Mouse (Mus musculus): ENCODE data around the gene Pdlim4. TPM values are rescaled to one million over a fixed set of nuclear protein-coding genes. Genes with fewer than 3 reads are reported as not detected.
A peak's percentile ranks its signal among the peaks of the same experiment; 100 is the strongest.

Pdlim4 gene
- polyA plus RNA-seq, 1 experiment from 2014 or later = 45.3 TPM

DNA sequence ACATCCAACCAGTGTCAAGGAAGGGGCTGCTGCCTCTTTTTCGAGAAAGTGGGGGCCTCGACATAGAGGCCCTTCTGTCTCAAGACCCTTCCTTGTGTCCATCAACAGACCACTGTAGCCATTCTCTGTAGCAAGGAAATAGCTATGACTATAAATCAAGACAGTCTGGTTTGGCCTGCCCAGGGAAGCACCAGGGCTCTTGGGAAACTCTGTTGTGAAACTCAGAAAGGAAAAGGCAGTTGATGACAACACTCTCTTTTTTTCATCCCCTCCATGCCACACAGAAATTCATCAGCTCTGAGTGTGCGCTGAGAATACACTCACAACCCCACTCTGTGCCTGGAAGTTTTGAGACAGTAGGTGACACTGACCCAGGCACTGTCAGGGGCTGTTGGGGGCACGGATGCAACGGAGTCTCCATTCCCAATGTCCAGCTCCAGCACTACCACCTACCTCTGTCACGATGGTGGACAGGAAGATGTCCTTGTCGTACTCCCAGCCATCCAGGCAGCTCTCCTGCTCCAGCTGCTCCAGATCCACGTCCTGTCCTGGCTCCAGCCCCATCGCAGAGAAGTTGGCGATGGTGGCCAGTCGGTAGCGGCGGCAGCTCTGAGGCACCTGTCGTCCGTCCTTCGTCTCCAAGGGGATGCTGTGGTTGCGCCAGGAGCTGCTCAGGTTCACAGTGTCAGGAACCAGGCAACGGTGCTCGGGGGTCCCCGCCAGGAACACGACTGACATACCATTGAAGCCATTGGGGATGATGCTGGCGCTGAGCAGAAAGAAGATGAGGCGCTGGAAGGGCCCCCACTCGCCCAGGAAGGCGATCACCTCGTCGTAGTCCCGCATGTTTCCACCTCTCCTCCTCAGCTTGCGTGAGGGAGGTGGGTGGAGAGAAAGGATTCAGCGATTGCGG lies 41.4 kb downstream of the Pdlim4 start:
- Histone ChIP-seq H3K4me3 (ENCODE audit: low read depth, low read length) (peak overlapping the region; percentile 47), H3K27ac (ENCODE audit: low read depth, low read length) (no peak overlapping the region), H3K9me3 (ENCODE audit: control insufficient read depth, low read length) (no peaks in the 10 kb centered on the region), H3K9ac (ENCODE audit: low read length) (peak overlapping the region; percentile 67), H3K4me1 (replicated peaks; ENCODE audit: control insufficient read depth, insufficient read depth, low read length) (peaks cover 6% of the 10 kb centered on the region; the same call in 1 of the 2 replicates), H3K36me3 (ENCODE audit: control insufficient read depth, insufficient read depth, low read length) (no peaks in the 10 kb centered on the region), H3K27me3 (ENCODE audit: control insufficient read depth, insufficient read depth, low read length) (peaks cover 21% of the 10 kb centered on the region), H3K4me2 (ENCODE audit: low read depth, low read length, severe bottlenecking) (peak overlapping the region; percentile 92)
- no peak for ATAC-seq (replicated peaks; ENCODE audit: low FRiP score)
- peak; percentile 53 for DNase-seq (ENCODE audit: low spot score)
- WGBS = 15% methylated on average over 31 of the region's 31 CpGs

DNA sequence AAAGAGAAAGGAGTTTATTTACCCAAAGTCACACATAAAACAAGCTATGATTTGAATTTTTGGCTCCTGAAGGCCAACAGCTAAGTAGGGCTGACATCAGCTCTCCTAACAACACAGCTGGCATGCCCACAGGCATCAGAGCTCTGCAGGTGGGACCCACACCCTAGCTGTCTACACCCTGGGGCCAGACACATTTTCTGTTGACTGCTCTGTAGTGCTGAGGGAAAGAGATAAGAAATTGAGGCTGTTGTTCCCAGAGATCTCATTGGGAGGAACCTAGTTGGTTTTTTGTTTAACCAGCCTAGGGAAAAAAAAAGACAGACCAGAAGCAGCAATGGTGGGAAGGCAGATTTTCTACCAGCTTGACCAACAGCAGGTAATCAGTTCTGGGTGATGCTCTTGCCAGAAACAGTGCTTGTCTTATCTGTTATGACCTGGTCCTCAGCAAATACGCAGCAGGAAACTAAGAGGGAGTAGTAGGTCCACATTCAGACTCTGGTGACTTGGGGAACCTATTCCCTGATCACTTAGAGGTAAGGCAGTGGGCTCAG lies 42.2 kb downstream of the Pdlim4 start:
- Histone ChIP-seq H3K27ac (ENCODE audit: low read depth, low read length) (no peak overlapping the region), H3K36me3 (ENCODE audit: control insufficient read depth, insufficient read depth, low read length) (no peaks in the 10 kb centered on the region), H3K4me3 (ENCODE audit: low read depth, low read length) (no peak overlapping the region), H3K4me1 (replicated peaks; ENCODE audit: control insufficient read depth, insufficient read depth, low read length) (peaks cover 6% of the 10 kb centered on the region; the same call in 1 of the 2 replicates), H3K4me2 (ENCODE audit: low read depth, low read length, severe bottlenecking) (no peak overlapping the region), H3K9me3 (ENCODE audit: control insufficient read depth, low read length) (no peaks in the 10 kb centered on the region), H3K27me3 (ENCODE audit: control insufficient read depth, insufficient read depth, low read length) (peaks cover 21% of the 10 kb centered on the region), H3K9ac (ENCODE audit: low read length) (no peak overlapping the region)
- 79% methylated on average over 1 of the region's 1 CpGs for WGBS
- ATAC-seq (replicated peaks; ENCODE audit: low FRiP score) (no peak), DNase-seq (ENCODE audit: low spot score) (no peak)

DNA sequence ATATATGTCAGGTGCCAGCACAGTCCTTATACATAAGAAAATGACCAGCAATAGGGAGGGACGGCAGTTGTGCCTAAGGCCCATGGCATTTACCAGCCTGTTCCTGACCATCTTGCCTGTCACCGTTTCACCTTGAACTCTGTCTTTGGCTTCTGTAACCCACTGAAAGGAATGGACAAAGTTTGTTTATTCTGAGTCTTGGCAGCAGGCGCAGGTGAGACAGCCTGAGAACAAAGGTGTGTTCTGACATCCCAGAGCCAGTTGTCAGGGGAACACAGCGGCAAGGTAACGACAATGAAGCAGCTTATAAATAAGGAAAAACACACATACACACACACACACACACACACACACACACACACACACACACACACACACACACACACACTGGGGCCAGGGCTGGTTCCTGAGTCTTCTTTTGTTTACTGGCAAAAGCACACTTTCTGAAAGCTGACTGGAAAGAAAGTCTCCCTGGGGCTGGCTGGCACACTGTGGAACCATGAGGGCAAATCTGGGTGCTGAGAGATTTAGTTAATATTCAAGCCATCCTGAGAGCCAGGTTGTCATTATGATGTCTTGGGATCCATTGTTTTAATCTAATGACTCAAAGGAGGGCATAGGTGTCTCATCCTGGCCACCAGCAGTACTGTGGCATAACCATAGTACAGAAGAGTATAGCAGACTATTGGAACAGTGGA lies 47.3 kb downstream of the Pdlim4 start:
- DNase-seq (ENCODE audit: low spot score) (no peak), ATAC-seq (replicated peaks; ENCODE audit: low FRiP score) (no peak)
- Histone ChIP-seq H3K4me3 (ENCODE audit: low read depth, low read length) (no peak overlapping the region), H3K9me3 (ENCODE audit: control insufficient read depth, low read length) (no peaks in the 10 kb centered on the region), H3K27me3 (ENCODE audit: control insufficient read depth, insufficient read depth, low read length) (peaks cover 4% of the 10 kb centered on the region), H3K4me1 (replicated peaks; ENCODE audit: control insufficient read depth, insufficient read depth, low read length) (no peaks in the 10 kb centered on the region), H3K27ac (ENCODE audit: low read depth, low read length) (no peak overlapping the region), H3K4me2 (ENCODE audit: low read depth, low read length, severe bottlenecking) (no peak overlapping the region), H3K9ac (ENCODE audit: low read length) (no peak overlapping the region), H3K36me3 (ENCODE audit: control insufficient read depth, insufficient read depth, low read length) (no peaks in the 10 kb centered on the region)
- WGBS = 88% methylated on average over 5 of the region's 5 CpGs

DNA sequence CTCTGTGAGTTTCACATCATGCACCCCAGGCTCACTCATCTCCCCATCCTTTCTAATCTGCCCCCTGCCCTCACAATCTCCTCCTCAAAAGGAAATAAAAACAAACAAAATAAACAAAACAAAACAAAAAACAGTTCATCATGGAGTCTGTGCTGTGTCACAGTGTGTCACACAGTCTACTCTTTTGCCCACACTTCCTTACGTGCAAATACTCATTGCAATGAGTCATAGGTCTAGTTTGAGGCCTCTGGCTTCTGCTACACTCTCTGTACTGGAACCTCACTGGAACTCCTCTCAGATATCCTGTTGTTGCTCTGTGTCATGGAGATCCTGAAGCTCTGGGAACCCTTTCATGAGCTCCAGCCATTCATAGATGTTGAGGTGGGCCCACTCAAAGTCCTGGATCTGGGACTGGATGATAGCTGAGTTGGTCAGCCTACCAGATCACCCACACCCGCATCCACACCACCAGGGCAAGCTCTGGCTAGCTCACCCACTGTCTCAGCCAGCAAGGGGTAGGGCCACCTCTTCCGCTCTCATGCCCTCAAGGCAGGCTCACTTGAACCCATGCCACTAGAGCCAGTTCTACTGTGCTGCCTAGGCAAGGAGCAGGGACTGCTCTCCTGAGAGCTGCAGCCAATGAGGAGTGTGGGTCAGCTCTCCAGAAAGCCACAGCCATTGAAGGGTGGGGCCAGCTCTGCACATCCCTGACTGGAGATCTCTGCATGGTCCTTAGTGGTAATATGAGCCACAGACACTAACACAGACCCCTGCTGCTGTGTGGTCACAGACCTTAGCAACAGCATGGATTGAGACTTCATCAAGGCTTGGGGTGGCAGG lies 49.7 kb downstream of the Pdlim4 start:
- 89% methylated on average over 3 of the region's 3 CpGs for WGBS
- Histone ChIP-seq H3K4me3 (ENCODE audit: low read depth, low read length) (no peak overlapping the region), H3K9me3 (ENCODE audit: control insufficient read depth, low read length) (no peaks in the 10 kb centered on the region), H3K4me1 (replicated peaks; ENCODE audit: control insufficient read depth, insufficient read depth, low read length) (no peaks in the 10 kb centered on the region), H3K36me3 (ENCODE audit: control insufficient read depth, insufficient read depth, low read length) (no peaks in the 10 kb centered on the region), H3K27ac (ENCODE audit: low read depth, low read length) (no peak overlapping the region), H3K4me2 (ENCODE audit: low read depth, low read length, severe bottlenecking) (no peak overlapping the region), H3K27me3 (ENCODE audit: control insufficient read depth, insufficient read depth, low read length) (no peaks in the 10 kb centered on the region), H3K9ac (ENCODE audit: low read length) (no peak overlapping the region)
- DNase-seq (ENCODE audit: low spot score) = no peak
- no peak for ATAC-seq (replicated peaks; ENCODE audit: low FRiP score)

DNA sequence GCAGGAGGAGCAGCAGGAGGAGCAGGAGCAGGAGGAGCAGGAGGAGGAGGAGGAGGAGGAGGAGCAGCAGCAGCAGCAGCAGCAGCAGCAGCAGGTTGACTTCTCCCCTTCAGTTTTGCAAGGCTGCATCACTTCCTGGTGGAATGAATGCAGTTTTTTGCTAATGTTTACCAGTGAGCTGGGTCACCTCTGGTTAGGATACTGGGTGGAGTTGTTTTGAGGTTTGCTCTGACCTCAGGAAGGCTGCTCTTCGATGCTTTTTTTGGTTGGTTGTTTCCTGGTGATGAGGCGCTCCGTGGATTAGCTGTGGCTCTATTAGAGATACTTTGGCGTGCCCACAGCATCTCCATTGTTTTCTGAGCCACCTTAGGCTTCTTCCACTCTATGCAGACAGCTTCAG lies 51.2 kb downstream of the Pdlim4 start:
- H3K36me3 ChIP-seq (ENCODE audit: control insufficient read depth, insufficient read depth, low read length) = no peaks in the 10 kb centered on the region
- WGBS = 85% methylated on average over 4 of the region's 4 CpGs
- no peak for ATAC-seq (replicated peaks; ENCODE audit: low FRiP score)

DNA sequence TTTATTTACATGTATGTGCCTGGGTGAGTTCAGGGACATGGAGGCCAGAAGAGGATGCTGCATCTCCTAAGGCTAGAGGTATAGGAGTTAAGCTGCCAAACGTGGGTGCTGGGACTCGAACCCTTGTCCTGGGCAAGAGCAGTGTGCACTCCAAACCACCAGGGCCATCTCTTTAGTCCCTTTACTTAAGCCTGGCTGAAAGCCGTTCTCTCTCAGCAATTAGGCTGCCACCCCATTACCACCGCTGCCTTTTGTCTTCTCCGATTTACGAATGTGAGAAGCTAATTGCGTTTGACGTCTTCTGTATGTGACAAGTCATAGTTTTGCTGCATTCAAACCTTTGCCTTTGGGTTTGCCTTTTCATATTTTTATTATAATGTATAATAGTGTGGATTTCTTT lies 52.8 kb downstream of the Pdlim4 start:
- H3K9me3 ChIP-seq (ENCODE audit: control insufficient read depth, low read length) = no peaks in the 10 kb centered on the region
- WGBS = 61% methylated on average over 8 of the region's 8 CpGs
- DNase-seq (ENCODE audit: low spot score) = no peak

More for the DNA sequence above, 51.2 kb downstream of the Pdlim4 start:
- Histone ChIP-seq H3K4me1 (replicated peaks; ENCODE audit: control insufficient read depth, insufficient read depth, low read length) (no peaks in the 10 kb centered on the region), H3K27me3 (ENCODE audit: control insufficient read depth, insufficient read depth, low read length) (no peaks in the 10 kb centered on the region), H3K4me2 (ENCODE audit: low read depth, low read length, severe bottlenecking) (no peak overlapping the region), H3K9ac (ENCODE audit: low read length) (no peak overlapping the region), H3K27ac (ENCODE audit: low read depth, low read length) (no peak overlapping the region), H3K4me3 (ENCODE audit: low read depth, low read length) (no peak overlapping the region), H3K9me3 (ENCODE audit: control insufficient read depth, low read length) (no peaks in the 10 kb centered on the region)
- peak; percentile 25 for DNase-seq (ENCODE audit: low spot score)

DNA sequence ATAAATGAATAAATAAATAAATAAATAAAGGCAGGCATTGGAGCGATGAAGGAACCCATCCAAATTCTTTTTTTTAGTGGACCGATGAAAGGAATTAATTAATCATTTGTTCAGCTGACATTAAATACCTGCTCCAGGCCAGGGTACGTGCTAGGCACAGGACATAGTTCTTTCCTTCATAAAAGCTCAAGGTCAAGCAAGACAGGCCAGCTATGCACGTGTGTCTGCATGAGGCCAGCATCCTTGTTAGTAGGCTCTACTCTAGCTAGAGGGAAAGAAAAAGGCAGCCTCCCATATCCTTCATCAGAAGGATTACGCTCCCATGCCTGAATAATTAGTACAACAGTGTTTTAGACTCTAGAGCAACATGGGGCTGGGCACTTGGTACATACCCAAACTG lies 55.9 kb downstream of the Pdlim4 start:
- no peak overlapping the region for H3K9ac ChIP-seq (ENCODE audit: low read length)

More for the DNA sequence above, 52.8 kb downstream of the Pdlim4 start:
- Histone ChIP-seq H3K27ac (ENCODE audit: low read depth, low read length) (no peak overlapping the region), H3K4me3 (ENCODE audit: low read depth, low read length) (no peak overlapping the region), H3K4me2 (ENCODE audit: low read depth, low read length, severe bottlenecking) (no peak overlapping the region), H3K27me3 (ENCODE audit: control insufficient read depth, insufficient read depth, low read length) (no peaks in the 10 kb centered on the region), H3K4me1 (replicated peaks; ENCODE audit: control insufficient read depth, insufficient read depth, low read length) (no peaks in the 10 kb centered on the region), H3K36me3 (ENCODE audit: control insufficient read depth, insufficient read depth, low read length) (no peaks in the 10 kb centered on the region), H3K9ac (ENCODE audit: low read length) (no peak overlapping the region)
- no peak for ATAC-seq (replicated peaks; ENCODE audit: low FRiP score)

DNA sequence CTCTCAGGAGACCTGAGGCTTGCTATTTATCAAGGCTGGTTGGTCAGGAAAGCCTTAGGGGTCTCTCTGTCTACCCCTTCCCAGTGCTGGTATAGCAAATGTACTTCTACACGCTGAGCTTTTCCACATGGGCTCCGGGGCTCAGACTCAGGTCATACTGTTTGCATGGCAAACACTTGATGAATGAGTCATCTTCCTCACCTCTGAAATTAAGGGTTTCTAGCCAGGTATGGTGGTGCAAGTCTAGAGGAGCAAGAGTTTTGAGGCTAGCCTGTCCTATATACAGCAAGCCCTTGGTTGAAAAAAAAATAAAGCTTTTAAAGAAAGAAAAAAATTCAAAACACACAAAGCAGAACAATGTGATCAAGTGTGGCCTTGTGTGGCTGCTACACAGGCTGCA lies 57.6 kb downstream of the Pdlim4 start:
- H3K9ac ChIP-seq (ENCODE audit: low read length) = no peak overlapping the region
- no peaks in the 10 kb centered on the region for H3K4me1 ChIP-seq (replicated peaks; ENCODE audit: control insufficient read depth, insufficient read depth, low read length)
- no peaks in the 10 kb centered on the region for H3K9me3 ChIP-seq (ENCODE audit: control insufficient read depth, low read length)
- no peak overlapping the region for H3K4me3 ChIP-seq (ENCODE audit: low read depth, low read length)
- no peaks in the 10 kb centered on the region for H3K27me3 ChIP-seq (ENCODE audit: control insufficient read depth, insufficient read depth, low read length)
- DNase-seq (ENCODE audit: low spot score) (no peak), ATAC-seq (replicated peaks; ENCODE audit: low FRiP score) (no peak)
- WGBS = 95% methylated on average over 2 of the region's 2 CpGs
- H3K36me3 ChIP-seq (ENCODE audit: control insufficient read depth, insufficient read depth, low read length) = no peaks in the 10 kb centered on the region
- H3K27ac ChIP-seq (ENCODE audit: low read depth, low read length) = no peak overlapping the region
- H3K4me2 ChIP-seq (ENCODE audit: low read depth, low read length, severe bottlenecking) = no peak overlapping the region

More for the DNA sequence above, 55.9 kb downstream of the Pdlim4 start:
- Histone ChIP-seq H3K4me2 (ENCODE audit: low read depth, low read length, severe bottlenecking) (no peak overlapping the region), H3K36me3 (ENCODE audit: control insufficient read depth, insufficient read depth, low read length) (no peaks in the 10 kb centered on the region), H3K4me1 (replicated peaks; ENCODE audit: control insufficient read depth, insufficient read depth, low read length) (no peaks in the 10 kb centered on the region), H3K4me3 (ENCODE audit: low read depth, low read length) (no peak overlapping the region), H3K9me3 (ENCODE audit: control insufficient read depth, low read length) (no peaks in the 10 kb centered on the region), H3K27ac (ENCODE audit: low read depth, low read length) (no peak overlapping the region), H3K27me3 (ENCODE audit: control insufficient read depth, insufficient read depth, low read length) (no peaks in the 10 kb centered on the region)
- no peak for DNase-seq (ENCODE audit: low spot score)
- no peak for ATAC-seq (replicated peaks; ENCODE audit: low FRiP score)
- 90% methylated on average over 5 of the region's 5 CpGs for WGBS

All from forebrain, embryonic 11.5 days (tissue).